Mouse (Mus musculus) c-Kit-positive CD71-positive TER-119-negative erythroid progenitor cells, embryonic 14.5 days (primary cell): ENCODE data around the gene AI182371.
A peak's percentile ranks its signal among the peaks of the same experiment; 100 is the strongest.

Experiments
- DNase-seq: peaks from one replicate; pipeline ENCODE4 v3.0.0-alpha.2; 2013; ENCODE audit warnings: low read depth

The AI182371 gene

DNA sequence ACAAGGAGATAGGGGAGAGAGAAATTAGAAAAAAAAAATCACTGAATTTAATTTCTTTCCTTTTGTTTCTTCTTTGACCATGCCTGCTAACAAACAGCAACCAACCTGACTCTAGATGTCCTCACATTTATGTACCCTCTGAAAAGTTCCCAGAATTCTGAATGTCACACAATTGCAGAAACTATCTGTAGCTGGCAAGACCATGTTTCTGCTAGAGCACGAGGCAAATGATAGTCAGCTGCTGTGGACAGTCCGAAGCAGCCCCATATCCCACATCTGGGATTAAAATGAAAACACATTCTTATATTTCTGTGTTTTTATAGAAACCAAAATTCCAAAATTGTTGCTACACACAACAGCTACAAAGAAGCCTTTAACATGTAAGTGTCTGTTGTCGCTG, at the start of gene AI182371:
Gene AI182371 (minus strand): TSS at position 101 of the 400 bp plus-strand sequence.
- no peak for DNase-seq

DNA sequence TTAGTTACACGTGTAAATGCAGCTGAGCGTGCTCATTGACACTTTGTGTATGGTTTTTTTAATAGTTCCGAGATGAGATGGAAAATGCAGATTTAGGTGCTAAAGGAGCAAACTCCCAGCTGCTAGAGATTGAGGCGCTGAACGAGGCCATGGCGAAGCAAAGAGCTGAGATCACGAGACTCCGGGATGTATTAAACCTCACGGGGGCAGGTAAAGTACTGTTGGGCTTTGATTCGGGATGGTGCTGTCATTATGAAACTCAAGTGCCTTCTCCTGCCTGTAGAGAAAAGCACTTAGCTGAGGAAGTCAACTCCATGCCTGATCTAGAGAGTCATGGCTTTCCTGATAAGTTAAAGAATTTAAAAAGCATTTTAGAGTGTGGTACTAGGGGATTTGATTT, 47.5 kb upstream of the AI182371 start:
- DNase-seq: no peak

- no peak for DNase-seq
Observed at GRCm38 (mm10) chr2:35141673-35142072, 40.3 kb upstream of the AI182371 start.

- no peak for DNase-seq
Observed at GRCm38 (mm10) chr2:35138576-35138975, 37.2 kb upstream of the AI182371 start.

- no peak for DNase-seq
Observed at GRCm38 (mm10) chr2:35133891-35134290, 32.5 kb upstream of the AI182371 start.

- DNase-seq: peak; percentile 17
Observed at GRCm38 (mm10) chr2:35132662-35133055, 31.3 kb upstream of the AI182371 start.

DNA sequence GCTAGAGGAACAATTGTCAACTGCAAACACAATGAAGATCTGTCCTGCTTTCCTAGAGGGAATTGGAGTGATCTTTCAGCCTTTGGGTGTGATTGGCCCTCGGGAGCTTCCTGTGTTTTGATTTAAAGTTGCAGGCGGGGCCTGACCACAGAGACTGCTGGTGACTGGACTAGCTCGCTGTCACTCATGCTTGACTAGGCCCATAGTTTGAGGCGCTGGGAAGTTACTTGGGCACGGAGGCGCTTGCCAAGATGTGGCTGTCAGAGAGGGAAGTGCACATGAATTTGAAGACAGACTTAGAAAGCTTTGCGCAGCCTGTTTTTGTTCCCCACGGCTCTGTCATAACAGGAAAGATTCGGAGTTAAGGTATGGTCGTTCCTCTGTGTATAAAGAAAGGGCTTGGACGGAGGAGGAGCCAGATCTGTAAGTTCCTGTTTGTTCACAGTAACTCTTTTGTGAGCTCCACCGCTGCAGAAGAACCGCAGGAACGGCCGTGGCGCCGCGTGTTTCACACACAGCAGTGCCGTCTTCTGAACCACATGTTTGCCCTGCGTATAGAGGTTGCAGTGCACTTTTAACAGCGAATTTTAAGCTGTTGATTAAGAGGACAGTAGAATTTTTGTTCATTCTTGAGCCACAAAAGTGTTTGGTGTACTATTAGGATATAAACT, 30.8 kb upstream of the AI182371 start:
- peak; percentile 92 for DNase-seq

DNA sequence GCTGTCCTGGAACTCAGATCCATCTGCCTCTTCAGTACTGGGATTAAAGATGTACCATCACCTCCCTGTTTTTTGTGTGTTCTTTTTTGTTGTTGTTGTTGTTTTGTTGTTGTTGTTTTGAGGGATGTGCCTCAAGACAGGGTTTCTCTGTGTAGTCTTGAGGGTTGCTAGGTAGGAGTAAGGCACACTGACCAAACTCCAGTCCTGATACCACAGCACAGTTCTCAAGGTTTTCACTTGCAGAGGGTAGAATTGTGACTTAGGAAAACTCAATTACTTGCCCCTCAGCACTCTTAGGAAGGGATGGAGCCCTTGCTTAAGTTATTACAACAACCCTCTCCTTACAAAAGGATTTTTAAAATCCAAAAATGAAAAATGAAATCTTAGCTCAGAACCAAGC, 30.1 kb upstream of the AI182371 start:
- no peak for DNase-seq

GRCm38 (mm10) chr2:35124716-35125115, 23.4 kb upstream of the AI182371 start:
- no peak for DNase-seq

DNA sequence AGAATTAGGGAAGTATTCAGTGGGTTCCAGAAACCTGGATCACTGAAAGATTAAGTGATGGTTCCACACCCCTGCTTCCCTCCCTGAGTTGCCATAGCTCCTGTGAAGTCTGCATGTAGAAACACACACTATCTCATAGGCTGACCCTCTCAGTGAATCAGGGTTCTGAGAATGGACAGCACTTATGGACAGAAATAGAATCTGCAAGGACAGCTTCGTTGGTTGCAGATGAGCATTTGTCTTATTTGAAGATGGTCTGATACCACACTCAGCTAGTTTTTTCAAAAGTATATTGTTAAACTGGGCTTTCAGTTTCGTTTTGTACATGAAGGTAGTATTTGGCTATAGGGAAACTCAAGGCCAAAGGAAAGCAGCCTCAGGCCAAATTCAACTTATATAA, 9.2 kb upstream of the AI182371 start:
- no peak for DNase-seq

GRCm38 (mm10) chr2:35109924-35110304, 8.6 kb upstream of the AI182371 start:
- peak; percentile 10 for DNase-seq

GRCm38 (mm10) chr2:35109141-35109923, 8.0 kb upstream of the AI182371 start, which contains the start of gene Cntrl:
Gene Cntrl, plus strand, starts transcription at chr2:35109492.
- peak; percentile 83 for DNase-seq

DNA sequence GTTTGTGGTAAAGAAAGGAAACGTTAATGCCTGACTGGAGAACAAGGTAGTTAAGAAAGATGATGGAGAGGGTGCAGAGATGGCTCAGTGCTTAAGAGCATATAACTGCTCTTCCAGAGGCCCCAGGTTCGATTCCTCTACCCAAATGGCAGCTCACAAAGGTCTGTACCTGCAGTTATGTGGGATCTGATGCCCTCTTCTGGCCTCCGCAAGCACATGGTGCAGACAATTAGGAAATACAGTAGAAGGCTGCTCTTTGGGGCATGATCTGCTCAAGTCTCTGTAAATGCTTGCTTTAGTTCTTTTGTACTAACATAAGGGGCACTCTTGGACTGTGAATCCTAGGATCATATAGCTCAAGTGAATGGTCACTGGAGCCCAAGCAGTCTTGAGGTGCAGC, 7.4 kb upstream of the AI182371 start:
- DNase-seq: peak; percentile 45

GRCm38 (mm10) chr2:35107984-35108635, 6.8 kb upstream of the AI182371 start:
- DNase-seq: peak; percentile 37

DNA sequence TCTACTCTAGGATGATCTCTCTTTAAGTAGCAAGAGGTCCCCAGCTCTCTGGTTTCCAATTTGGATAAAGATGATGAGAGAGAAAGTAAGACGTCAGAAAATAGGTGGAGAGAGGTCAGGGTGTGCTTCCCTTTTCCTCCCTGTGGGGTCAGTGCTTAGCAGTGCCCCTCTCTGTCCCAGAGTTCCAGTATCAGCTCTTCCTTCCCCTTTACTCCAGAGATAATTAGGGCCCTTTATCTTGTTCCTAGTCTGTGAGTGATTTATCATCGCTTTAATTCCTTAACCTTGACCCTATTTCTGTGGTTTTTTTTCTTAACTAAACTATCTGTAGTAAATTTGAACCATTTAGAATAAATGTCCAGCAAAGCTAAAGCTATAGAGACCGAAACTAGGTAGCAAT, 3.5 kb upstream of the AI182371 start:
- DNase-seq: no peak

DNA sequence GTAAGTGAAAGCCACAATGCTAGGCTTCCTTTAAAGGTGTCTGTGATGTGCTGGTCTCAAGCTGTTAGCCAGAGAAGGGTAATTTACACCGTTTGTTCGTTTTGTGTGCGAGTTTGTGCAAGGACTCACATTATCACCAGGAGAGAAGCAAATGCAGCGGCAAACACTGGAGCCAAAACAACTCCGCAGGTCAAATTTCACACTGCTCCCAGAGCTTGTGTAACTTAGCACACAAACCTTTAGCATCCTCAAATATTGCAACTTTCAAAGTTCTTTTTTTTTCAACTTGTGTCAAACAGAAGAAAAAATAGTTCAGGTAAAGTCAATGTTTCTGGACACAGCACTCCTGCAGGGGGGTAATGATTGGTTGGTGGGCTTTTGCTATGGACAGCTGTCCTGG, 2.2 kb upstream of the AI182371 start:
- DNase-seq: no peak

GRCm38 (mm10) chr2:35102777-35103176, 1.4 kb upstream of the AI182371 start:
- DNase-seq: no peak

DNA sequence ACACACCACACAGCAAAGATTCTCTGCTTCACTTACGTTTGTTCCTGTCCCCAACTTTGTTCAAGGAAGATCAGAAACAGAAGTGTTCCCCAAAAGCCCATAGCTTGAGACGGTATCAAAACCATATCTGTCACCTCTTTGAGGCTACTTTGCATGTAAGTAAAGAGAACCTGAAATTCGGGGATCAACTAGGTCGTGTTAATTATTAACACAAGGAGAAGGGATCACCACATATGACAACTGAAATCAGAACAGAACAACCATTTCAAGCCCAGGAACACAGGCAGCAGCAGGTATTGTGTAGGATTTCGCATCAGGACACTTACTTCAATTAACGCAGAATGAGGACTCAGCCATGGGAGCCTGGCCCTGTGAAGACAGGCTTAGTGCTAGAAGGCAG, 814 bp downstream of the AI182371 start:
- no peak for DNase-seq

DNA sequence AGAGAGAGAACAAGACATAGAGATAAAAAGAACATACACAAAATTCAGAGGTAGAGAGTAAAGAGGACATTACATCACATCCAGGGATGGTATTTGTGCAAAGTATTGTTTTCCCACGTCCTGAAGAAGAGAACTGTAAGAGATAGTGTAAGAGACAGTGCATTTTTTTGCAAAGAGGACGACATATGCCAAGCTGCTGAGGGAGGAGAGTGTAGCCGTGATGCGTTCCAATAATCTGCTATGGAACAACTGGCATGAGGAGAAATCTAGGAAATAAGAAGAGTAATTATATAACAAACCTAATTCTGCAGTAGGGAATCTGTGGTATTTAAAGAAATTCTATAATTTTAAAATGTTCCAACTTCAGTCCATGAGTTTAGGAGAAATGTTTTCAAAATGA, 13.9 kb downstream of the AI182371 start:
- no peak for DNase-seq

DNA sequence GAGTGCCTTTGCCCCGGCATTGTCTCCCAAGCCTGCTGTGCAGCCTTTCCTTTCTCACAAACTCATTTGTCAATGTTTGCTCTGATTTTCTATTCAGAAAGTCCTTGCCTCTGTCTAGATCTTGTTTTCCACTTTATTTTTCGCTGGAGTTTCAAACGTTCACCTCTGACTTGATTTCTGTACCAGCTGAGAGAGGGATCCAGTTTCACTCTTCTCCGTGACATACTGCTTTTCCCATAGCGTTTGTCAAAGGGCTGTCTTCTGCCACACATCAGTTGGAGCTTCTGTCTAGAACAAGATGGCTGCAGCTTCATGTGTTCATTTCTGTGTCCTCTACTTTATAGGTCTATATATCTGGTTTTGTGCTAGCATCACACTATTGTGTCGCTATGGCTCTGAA, 22.2 kb downstream of the AI182371 start:
- DNase-seq: no peak

GRCm38 (mm10) chr2:35074328-35074727, 27.0 kb downstream of the AI182371 start:
- DNase-seq: no peak

- no peak for DNase-seq
Observed at GRCm38 (mm10) chr2:35072547-35072946, 28.8 kb downstream of the AI182371 start.

- no peak for DNase-seq
Observed at GRCm38 (mm10) chr2:35070275-35070674, 31.1 kb downstream of the AI182371 start.
